Mouse (Mus musculus): Measurements from ENCODE around the gene Coro2b.

Gene Coro2b

GRCm38 (mm10) chr9:62540166-62540565 is 3.3 kb upstream of the Coro2b start:
- no peak for DNase-seq (ENCODE audit: low spot score in 2 of 2)

GRCm38 (mm10) chr9:62539251-62539711 is 2.4 kb upstream of the Coro2b start:
- DNase-seq (ENCODE audit: low spot score in 2 of 2): no peak

- no peak for DNase-seq (ENCODE audit: low spot score in 2 of 2)
Measured at GRCm38 (mm10) chr9:62537941-62538340, 1.1 kb upstream of the Coro2b start.

GRCm38 (mm10) chr9:62536119-62536654 is 657 bp downstream of the Coro2b start:
- DNase-seq (ENCODE audit: low spot score in 2 of 2): no peak

GRCm38 (mm10) chr9:62535566-62535965 is 1.3 kb downstream of the Coro2b start:
- DNase-seq (ENCODE audit: low spot score in 2 of 2): no peak

GRCm38 (mm10) chr9:62534691-62535090 is 2.2 kb downstream of the Coro2b start:
- DNase-seq (ENCODE audit: low spot score in 2 of 2): no peak

- no peak for DNase-seq (ENCODE audit: low spot score in 2 of 2)
Measured at GRCm38 (mm10) chr9:62534158-62534557, 2.7 kb downstream of the Coro2b start.

GRCm38 (mm10) chr9:62532876-62533275 is 4.0 kb downstream of the Coro2b start:
- DNase-seq (ENCODE audit: low spot score in 2 of 2): no peak

- DNase-seq (ENCODE audit: low spot score in 2 of 2): peak in 1 of 2 experiments; percentile 75
Measured at GRCm38 (mm10) chr9:62531459-62532275, 5.2 kb downstream of the Coro2b start.

- DNase-seq (ENCODE audit: low spot score in 2 of 2): no peak
Measured at GRCm38 (mm10) chr9:62528527-62528926, 8.3 kb downstream of the Coro2b start.

GRCm38 (mm10) chr9:62526858-62527257 is 10.0 kb downstream of the Coro2b start:
- DNase-seq (ENCODE audit: low spot score in 2 of 2): no peak

- DNase-seq (ENCODE audit: low spot score in 2 of 2): no peak
Measured at GRCm38 (mm10) chr9:62526451-62526850, 10.4 kb downstream of the Coro2b start.

GRCm38 (mm10) chr9:62524761-62525308 is 12.0 kb downstream of the Coro2b start:
- no peak for DNase-seq (ENCODE audit: low spot score in 2 of 2)

GRCm38 (mm10) chr9:62522791-62523471 is 13.9 kb downstream of the Coro2b start:
- no peak for DNase-seq (ENCODE audit: low spot score in 2 of 2)

- no peak for DNase-seq (ENCODE audit: low spot score in 2 of 2)
Measured at GRCm38 (mm10) chr9:62522211-62522610, 14.6 kb downstream of the Coro2b start.

- no peak for DNase-seq (ENCODE audit: low spot score in 2 of 2)
Measured at GRCm38 (mm10) chr9:62521541-62521940, 15.3 kb downstream of the Coro2b start.

- no peak for DNase-seq (ENCODE audit: low spot score in 2 of 2)
Measured at GRCm38 (mm10) chr9:62520933-62521332, 15.9 kb downstream of the Coro2b start.

- DNase-seq (ENCODE audit: low spot score in 2 of 2): no peak
Measured at GRCm38 (mm10) chr9:62519787-62520503, 16.9 kb downstream of the Coro2b start.

GRCm38 (mm10) chr9:62519334-62519733 is 17.5 kb downstream of the Coro2b start:
- DNase-seq (ENCODE audit: low spot score in 2 of 2): no peak

- DNase-seq (ENCODE audit: low spot score in 2 of 2): no peak
Measured at GRCm38 (mm10) chr9:62518572-62518971, 18.3 kb downstream of the Coro2b start.

- DNase-seq (ENCODE audit: low spot score in 2 of 2): peak in 1 of 2 experiments; percentile 62
Measured at GRCm38 (mm10) chr9:62517112-62517957, 19.5 kb downstream of the Coro2b start.
